Mouse (Mus musculus): Measurements from ENCODE around the gene Adad1.

Gene Adad1

GRCm38 (mm10) chr3:37169283-37169682, 106.0 kb downstream of the Adad1 start:
- DNase-seq (ENCODE audit: low spot score): no peak
